Mouse (Mus musculus) A20 (cell line): ENCODE data around the gene Igtp.
"Not testable (repeated sequence)": the region's sequence is repeated elsewhere in the genome, so short reads cannot be mapped to it uniquely, and the experiment has no call there.

Source experiments
- DNase-seq: peaks from one replicate; pipeline ENCODE4 v3.0.0-alpha.2; 2011; ENCODE audit warnings: low read depth, low spot score

Gene Igtp

DNA sequence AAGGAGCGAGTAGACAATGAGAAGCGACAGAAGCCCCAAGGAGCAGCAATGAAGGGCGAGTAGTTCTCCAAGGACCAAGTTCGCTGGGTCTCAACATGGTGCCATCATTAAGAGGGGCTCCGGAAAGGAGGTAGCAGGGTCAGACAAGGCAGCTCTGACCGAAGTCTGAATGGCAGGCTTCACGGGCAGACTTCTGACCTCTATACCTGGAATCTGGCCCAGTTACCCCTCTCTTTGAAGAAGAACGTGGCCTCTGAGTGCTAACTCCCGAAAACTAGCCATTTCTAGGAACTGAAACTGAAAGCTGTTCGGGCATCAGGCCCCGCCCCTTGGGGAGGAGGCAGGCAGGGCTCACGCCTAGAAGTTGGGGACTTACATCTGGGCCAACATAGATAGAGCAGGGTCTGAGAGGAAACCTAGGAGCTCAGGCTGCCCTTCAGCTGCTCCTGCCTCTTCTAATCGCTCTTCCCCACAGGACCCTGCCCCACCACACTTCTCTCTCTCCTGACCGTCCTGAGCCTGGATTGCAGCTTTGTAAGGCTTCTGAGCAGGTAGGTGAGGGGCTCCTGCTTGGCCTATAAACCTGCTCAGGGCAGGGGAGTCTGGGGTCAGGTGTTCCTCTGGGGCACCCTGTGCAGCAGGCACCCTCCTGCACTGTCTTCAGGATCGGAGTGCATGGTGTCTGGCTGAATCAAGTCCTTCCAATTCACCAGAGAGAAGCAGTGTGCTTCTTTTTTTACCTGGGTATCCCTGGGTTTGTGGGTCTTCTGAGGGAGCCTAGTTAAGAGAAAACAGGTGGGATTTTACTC is at the start of gene Igtp, which contains the start of gene Irgm2:
Gene Igtp (plus strand): TSS at position 328 of the 809 bp plus-strand sequence.
Gene Irgm2 (plus strand): TSS at position 390 of the 809 bp plus-strand sequence.
- DNase-seq: peak; percentile 75

DNA sequence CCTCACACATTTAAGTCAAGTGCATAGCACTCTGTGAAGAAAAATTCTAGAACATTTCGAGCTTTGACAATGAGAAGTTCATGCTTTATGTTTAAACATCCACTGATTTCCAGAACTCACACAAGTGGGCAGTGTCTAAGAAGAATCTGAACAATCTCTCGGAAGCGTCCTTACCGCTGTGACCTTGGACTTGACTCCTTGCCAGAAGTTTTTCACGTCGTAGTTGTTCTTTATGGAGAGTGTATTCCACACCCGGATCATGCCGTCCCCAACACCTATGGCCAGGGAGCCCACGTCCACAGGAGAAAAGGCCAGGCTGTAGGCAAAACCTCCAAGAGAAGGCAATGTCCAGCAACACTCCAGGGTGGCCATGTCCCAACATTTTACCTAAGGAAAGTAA is 43.9 kb upstream of the Igtp start:
- DNase-seq: no peak

DNA sequence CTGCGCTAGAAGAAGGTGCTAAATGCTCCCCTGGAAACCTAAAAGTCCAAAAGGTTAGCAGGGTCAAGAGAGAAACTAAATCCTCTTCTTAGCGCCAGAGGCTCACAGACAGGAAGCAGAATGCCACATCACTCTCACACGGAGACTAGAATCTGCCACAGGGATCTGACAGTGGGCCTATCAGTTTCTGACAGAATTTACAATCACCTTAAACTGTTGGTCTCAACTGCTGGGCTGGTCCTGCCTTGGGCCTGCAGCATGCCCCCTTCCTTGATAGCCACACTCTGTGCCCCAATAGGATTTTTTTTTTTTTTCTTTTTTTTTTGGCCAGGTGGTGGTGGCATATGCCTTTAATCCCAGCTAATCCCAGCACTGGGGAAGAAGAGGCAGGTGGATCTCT is 42.5 kb upstream of the Igtp start:
- no peak for DNase-seq

DNA sequence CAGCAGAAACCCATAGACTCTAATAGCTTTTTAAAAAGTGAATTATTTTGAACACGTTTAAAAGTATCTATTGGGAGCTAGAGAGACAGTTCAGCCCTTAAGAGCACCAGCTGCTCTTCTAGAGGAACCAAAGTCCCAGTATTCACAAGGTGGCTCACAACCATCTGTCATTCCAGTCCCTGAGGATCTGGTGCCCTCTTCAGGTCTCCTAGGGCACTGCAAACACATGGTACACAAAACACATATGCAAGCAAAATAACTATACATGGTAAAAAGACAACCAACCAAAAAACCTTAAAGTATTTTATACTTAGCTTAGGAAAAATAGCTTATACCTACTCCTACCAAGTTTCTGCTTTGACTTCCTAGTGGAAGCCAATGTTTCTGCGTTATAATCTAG is 34.3 kb upstream of the Igtp start:
- DNase-seq: peak; percentile 48

DNA sequence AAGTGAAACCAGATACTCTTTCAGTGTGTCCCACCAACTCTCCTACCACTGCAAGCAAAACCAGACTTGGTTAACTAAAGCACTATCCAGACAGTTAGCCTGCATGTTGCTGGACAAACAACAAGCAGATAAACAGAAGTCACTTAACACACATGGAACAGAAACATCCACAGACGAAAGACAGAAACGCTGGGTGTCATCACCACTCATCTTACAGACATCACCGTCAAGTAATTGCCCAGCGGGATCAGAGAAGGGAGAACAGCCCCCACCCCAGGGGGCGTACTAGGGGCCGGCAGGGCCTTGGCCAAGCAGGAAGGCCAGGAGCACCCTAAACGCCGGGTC is 31.6 kb upstream of the Igtp start:
- no peak for DNase-seq

DNA sequence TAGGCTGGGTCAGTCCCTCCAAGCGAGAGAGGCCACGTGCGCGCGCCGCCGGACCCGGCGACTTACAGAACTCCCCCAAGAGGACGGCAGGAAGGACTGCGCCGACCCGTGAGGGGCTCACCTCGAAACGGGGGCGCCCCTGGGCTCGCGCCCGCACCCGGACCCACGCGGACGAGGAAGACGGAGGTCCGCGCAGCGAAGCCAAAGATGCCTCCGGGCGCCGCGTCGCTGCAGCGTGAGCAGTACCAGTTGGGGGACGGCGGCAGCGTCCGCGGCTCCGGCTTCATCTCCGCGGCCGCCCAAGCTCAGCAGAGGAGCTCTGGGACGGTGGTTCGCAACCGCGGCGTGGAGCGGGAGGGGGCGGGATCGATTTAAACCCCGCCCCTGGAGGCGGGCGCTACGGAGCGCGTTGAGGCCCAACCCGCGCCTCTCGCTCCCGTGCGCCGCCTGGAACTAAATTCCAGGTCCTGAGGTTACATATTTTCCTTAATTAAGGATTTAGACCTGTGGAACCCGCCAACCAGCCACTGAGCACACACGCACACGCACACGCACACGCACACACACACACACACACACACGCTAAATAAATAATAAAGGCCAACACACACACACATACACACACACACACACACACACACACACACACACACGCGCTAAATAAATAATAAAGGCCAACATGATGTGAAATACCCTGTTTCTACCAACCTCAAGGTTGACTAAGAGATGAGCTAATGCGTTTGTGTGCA is 31.0 kb upstream of the Igtp start, which contains the start of gene Gemin5:
Gene Gemin5 (minus strand): TSS at position 373 of the 749 bp plus-strand sequence.
- DNase-seq: peak; percentile 91

DNA sequence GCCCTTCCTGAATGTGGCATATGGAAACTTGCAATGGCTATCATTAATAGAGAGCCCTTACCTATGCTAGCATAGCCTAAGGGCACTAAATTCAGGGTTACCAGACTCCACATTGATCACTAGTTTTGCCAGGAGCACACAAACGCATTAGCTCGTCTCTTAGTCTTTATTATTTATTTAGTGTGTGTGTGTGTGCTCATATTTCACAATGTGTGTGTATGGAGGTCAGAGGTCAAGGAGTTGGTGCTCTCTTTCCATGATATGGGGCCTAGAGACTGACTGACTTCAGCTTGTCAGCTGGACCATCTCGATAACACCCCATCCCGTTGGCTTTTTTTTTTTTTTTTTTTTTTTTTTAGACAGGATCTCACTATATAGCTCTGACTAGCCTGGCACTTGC is 29.7 kb upstream of the Igtp start:
- no peak for DNase-seq

DNA sequence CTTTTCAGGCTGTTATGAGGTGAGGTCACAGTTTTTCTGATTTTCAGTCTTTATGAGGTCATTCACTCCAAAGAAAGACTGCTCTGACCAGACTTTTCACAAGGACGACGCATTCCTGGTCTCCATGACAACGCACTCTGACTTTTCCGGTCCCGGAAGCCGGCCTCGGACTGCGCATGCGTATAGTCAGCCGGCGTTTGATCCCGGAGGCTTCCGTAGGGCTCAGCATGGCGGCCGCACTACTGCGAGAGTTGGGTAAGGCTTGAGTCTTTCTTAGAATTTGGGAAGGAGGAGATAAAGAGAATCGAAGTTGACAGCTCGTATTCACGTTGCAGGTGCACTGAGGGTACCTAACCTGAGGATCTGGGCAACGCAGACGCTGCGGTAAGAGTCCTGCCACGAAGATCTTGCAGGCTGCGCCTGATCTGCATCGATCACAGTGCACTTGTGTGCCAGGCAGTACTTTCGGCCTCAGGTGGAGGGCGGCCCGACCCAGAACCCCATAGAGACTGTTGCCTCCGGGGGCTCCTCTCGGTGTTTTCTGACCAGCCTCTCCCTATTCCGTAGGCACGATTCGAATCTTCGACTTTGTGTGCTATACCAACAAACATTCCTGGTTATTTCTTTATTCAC is 27.8 kb upstream of the Igtp start, which contains the start of gene Mrpl22:
Gene Mrpl22 (plus strand): TSS at position 203 of the 633 bp plus-strand sequence.
- peak; percentile 95 for DNase-seq

DNA sequence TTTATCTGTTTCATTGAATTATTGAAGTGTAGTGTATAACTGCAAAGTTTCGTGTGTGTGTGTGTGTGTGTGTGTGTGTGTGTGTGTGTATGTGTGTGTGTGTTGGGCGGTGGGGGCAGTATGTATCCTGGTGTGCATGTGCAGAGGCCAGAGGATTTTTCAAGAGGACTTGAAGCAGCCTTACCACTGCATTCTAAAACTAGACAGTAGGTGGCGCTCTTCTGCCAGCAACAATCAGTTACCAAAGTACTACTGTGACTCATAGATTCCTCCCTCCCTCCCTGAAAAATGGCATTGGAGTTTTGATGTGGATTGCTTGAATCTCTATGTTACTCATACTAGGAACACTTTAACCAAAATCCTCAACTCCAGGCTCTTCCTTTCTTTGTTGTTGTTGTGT is 19.8 kb upstream of the Igtp start:
- peak; percentile 85 for DNase-seq

DNA sequence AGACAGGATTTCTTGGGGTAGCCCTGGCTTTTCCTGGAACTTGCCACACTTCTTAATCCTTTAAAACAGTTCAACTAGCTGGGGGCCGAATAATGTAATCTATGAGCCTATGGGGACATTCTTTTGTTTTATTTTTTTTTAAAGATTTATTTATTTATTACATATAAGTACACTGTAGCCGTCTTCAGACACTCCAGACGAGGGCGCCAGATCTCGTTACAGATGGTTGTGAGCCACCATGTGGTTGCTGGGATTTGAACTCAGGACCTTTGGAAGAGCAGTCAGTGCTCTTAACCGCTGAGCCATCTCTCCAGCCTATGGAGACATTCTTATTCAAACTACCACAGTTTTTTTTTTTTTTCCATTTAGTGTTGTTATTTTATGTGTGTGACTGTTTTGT is 19.4 kb upstream of the Igtp start:
- not testable (repeated sequence) for DNase-seq

DNA sequence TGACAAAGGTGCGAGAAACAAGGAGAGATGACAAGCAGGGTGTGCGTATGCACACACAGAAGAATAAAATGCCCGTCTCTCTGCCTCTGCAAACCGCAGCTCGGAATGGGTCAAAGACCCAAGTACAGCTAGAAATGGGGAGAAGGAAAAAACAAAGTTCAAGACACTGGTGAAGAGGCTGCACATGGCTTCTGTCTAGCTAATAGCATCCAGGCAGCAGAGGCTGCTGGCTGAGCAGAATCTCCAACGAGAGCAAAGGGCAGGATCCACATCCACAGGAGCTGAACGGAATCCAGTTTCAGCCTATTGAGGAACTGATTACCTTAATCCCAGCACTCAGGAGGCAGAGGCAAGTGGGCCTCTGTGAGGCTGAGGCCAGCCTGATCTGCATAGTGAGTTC is 18.6 kb upstream of the Igtp start:
- no peak for DNase-seq

DNA sequence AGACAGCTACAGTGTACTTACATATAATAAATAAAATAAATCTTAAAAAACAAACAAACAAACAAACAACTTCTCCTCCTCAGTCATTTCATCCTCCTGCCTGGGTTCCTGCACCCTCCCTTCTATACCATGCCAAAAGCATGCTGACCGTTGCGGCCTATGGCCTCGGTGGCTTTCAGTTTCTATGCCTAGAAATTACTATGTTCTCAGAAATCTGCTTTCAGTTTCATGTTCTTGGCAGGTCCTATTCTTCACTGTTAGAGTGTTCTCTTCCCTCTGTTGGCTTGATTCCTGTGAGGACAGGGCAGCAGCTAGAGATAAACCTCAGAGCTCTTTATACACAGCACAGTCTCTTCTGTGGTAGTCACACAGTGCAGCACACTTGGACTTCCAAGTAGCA is 15.8 kb upstream of the Igtp start:
- peak; percentile 48 for DNase-seq

DNA sequence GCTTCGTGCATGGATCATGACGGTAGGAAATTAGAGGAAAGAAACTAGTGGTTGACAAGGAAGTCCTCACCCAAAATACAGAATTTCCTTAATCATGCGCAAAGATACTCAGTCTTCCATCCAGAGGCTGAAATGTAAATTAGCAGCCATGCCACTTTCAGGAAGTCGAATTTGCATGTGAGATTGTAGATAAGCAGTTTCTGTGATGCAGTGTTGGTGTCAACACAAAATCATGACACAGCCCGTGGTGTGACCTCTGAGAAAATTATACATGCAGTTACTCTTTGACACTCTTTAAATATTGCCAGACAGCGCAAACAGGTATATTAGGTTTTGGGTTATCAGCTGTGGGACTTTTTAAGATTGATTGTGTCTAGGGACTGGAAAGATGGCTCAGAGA is 9.7 kb upstream of the Igtp start:
- no peak for DNase-seq

DNA sequence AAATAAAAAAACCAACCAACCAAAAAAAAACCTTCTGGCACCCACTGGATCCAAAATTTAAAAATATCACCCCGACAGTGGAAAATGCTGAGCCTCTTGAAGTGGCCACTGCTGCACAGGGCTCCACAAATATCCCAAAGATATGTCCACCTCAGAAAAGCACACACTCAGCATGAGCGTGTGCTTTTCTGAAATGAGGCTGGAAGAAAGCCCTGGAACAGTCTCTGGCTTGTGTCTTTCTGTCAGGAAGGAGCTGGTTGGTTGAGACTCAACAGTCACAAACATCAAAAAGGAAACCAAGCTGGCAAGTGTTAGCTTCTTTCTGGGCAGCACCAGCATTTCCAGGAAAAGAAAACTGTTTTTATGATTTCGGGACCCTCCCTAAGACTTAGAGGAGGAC is 6.0 kb upstream of the Igtp start:
- DNase-seq: no peak

DNA sequence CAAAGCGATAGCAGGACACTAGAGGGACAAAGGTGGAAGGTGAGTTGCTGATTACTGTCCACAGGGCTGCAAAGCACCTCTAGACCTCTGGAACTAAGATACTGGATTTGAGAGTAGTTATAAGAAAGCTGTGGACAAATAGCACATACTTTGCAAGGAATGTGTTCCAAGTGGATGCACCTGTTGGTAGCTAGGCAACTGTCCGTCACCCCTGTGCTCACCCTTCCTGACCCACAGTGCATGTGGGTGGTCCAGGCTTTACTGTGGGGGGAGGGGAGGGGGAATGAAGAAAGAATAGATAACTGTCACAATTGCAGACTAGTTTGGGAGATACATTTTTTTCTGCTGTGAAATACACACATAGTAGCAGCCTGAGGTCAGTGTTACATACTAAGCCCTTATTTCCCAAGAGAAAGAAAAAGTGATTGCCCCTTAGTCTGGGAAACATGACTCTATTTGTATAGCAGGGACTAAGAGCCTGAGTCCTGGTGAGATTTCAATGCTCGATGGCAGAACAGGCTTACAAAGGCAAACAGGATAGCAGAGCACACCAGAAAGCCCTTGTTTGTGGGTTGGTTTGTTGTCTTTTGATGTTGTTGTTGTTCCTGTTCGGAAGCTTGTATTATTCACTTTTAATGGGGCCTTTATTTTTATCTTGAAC is 5.4 kb upstream of the Igtp start:
- no peak for DNase-seq

DNA sequence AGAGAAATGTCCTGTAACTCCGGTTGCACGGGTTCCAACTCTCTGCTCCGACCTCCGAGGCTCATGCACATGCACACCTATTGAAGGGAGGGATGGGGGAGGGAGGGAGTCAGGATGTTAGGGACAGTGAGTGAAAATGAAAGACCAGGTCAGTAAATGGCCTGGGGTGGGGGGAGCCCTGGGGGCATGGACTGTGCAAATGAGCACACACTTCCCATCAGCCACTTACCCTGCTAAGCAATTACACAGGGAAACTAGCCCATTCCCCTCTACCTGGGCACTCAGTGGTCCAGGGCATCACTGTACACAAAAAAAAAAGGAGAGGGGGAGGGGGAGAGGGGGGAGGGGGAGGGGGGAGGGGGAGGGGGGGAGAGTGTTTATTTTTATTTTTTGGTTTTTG is 693 bp upstream of the Igtp start:
- DNase-seq: no peak

DNA sequence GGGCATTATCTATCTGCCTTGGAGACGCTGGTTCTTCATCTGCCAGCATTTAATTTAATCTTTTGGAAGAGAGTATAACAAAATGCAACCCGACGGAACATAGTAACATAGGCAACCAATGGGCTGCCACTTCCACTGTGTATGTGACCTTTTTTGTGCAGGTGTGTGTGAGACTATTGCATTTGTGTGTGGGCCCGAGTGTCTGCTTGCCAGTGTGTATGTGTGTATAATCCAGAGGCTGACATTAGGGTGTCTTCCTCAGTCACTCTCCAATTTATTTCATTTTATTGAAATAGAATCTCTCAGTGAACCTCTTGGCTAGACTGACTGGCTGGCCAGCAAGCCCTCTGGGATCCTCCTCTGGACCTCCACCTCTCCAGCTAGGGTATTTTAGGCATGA is 870 bp downstream of the Igtp start:
- DNase-seq: no peak

DNA sequence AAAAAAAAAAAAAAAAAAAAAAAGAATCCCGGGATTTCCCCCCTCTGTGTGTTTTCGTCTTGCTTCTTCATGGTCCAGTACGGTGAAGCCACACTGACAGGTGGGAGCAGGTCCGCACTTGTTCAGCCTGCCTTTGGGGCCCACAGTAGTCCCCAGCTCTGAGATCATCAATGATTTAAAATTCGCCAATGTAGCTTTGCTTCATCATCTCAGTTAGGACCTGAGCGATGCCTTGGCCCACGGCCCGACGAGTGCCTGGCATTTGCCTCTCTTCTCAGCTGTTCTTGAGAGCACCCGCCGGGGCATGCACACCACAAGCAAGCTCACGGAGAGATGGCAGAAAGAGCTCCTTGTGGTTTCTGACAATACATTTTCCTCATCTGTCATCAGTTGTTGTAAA is 1.7 kb downstream of the Igtp start:
- DNase-seq: no peak

DNA sequence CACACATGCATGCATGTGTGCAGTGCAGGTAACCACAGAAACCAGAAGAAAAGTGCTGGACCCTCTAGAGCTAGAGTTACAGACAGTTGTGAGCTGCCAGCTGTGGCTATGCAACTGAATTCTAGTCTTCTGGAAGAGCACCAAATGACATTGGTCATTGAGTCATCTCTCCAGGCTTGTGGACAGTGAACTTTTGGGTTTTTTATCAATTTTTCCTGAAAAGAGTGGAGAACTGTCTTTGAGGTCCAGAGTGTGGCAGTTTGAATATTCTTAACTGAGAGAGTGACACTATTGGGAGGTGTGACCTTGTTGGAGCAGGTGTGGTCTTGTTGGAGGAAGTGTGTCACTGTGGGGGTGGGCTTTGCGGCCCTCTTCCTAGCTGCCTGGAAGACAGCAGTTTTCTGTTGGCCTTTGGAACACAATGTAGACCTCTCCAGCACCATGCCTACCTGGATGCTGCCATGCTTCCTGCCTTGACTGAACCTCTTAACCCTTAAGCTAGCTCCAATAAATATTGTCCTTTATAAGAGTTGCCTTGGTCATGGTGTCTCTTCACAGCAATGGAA is 11.0 kb downstream of the Igtp start:
- DNase-seq: no peak

DNA sequence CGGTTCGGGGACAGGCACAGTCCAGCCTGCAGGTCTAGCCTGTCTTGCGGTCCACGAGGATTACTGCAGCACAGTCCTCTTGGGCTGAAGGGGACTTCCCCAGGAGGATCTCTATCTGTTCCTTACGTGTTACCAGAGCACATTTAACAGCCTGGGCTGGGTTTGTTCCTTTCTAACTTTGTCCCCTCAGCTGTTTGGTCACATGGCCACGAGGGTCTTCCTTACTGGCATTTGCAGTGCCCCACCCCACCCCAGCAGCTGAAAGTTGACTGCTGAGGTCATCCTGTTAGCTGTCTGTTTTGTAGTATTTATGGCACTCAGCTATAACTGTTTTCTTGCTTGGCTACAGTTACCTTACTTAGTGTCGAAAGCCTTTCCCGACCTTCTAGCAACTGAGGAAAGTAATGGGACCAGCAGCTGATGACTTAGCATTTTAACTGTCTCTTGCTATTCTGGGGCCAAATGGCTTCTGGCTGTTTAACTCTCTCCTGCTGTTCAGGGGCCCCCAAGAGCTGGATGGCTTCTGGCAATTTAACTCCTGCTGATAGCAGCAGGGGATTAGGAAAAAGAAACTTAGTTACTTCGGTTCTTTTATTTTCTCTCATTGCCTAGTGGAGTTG is 11.8 kb downstream of the Igtp start:
- no peak for DNase-seq

DNA sequence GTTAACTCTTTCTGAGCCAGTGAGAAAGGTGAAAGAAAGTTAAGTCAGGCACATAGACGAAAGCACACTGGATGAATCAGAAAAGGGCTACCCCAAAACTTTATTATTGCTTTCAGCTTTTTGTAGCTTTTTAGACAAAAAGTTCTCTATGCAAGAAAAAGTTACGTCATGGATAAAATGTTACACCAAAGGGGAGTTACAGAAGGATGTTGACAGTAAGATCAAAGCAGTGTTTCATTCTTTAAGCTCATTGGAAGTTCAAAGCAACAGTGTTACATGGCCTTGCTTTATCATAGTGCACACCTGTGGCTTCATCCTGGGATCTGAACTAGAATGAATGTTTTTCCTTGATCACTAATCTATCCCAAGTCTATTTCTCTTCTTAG is 12.3 kb downstream of the Igtp start:
- no peak for DNase-seq
